Mouse (Mus musculus): ENCODE measurements around the gene Gcc1.

DNA sequence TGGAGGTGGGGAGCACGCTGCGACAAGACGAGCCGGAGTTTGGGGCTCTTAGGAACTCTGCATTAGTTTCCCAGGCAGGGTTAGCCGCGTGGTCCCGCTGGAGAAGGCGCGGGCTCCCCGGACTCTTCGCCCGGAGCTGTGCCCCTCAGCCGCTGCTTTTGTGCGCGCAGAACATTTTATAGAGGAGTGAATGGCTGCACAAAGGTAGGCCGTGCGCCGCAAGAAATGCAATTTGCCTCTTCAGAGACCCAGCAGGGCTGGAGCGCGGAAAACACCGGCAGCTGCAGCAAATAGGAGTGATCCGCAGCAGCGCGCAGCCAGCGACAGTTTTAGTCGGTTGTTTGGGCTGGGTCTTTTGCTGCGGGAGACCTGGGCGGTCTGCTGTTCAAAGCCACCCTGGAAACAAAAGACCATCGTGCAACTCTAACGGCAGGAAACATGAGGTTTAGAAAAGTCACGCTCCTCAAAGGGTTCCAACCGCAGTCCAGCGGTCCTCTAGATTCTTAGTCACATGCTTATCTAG is 30.4 kb downstream of the Gcc1 start, which contains the start of gene Zfp800:
- TF ChIP-seq ZC3H11A (IDR thresholded peaks at IDR 0.05; ENCODE audit: low read depth, low read length) (no peak), CTCF (conservative IDR thresholded peaks at IDR 0.05 in 1 of 2, IDR thresholded peaks at IDR 0.05 in 1 of 2; ENCODE audit: low read depth in 2 of 2, low read length in 2 of 2) (no peak), TBP (conservative IDR thresholded peaks at IDR 0.05; ENCODE audit: low read depth, low read length) (no peak), POLR2AphosphoS2 (IDR thresholded peaks at IDR 0.05; ENCODE audit: low read depth, low read length) (no peak), MXI1 (IDR thresholded peaks at IDR 0.05; ENCODE audit: low read depth, low read length) (no peak), ZKSCAN1 (IDR thresholded peaks at IDR 0.05; ENCODE audit: borderline replicate concordance, low read depth, low read length) (no peak), ZNF384 (IDR thresholded peaks at IDR 0.05; ENCODE audit: low read depth, low read length) (no peak), POLR2A (IDR thresholded peaks at IDR 0.05; ENCODE audit: low read depth, low read length) (no peak), USF1 (IDR thresholded peaks at IDR 0.05; ENCODE audit: low read depth, low read length) (no peak), MAX (IDR thresholded peaks at IDR 0.05; ENCODE audit: low read length) (no peak), RAD21 (IDR thresholded peaks at IDR 0.05; ENCODE audit: low read depth, low read length) (no peak), PAX5 (IDR thresholded peaks at IDR 0.05; ENCODE audit: low read length) (no peak)

All from CH12.LX (cell line).